Mouse (Mus musculus) erythroblast, embryonic 14.5 days (primary cell): ENCODE data around the gene Btbd19. TPM values are rescaled to one million over a fixed set of nuclear protein-coding genes. Genes with fewer than 3 reads are reported as not detected.

Source experiments
- H3K27me3 ChIP-seq: 2 replicates; pipeline ENCODE4 v1.6.1; 2012; ENCODE audit warnings: inconsistent platforms; ENCODE audit not compliant: control insufficient read depth
- H3K36me3 ChIP-seq: 2 replicates; pipeline ENCODE4 v1.6.1; 2012; ENCODE audit warnings: mild to moderate bottlenecking, inconsistent platforms; ENCODE audit not compliant: control insufficient read depth
- H3K4me1 ChIP-seq: 2 replicates; pipeline ENCODE4 v1.6.1; 2012; ENCODE audit warnings: inconsistent platforms; ENCODE audit not compliant: control insufficient read depth
- H3K4me3 ChIP-seq: replicated peaks from 2 replicates; pipeline ENCODE3; 2012; ENCODE audit warnings: moderate library complexity, mild to moderate bottlenecking, inconsistent platforms
- H3K9me3 ChIP-seq: 2 replicates; pipeline ENCODE4 v1.6.1; 2012; ENCODE audit warnings: low read length, inconsistent platforms, mixed read lengths; ENCODE audit not compliant: control insufficient read depth
- GATA1 ChIP-seq: IDR thresholded peaks from 2 replicates; pipeline ENCODE4 v1.6.1; 2012; ENCODE audit warnings: low read length, inconsistent platforms, mixed read lengths
- TAL1 ChIP-seq: IDR thresholded peaks from 3 replicates; pipeline ENCODE4 v1.6.1; 2012; ENCODE audit warnings: low read length, inconsistent platforms, mixed read lengths
- polyA plus RNA-seq: library from polyadenylated mRNA; stranded (reverse); fragments of >175 nt; gene quantifications from 2 replicates; pipeline ENCODE4 v1.2.3, GENCODE M21; 2012

The Btbd19 gene
- polyA plus RNA-seq, 1 experiment = 0.28 TPM

DNA sequence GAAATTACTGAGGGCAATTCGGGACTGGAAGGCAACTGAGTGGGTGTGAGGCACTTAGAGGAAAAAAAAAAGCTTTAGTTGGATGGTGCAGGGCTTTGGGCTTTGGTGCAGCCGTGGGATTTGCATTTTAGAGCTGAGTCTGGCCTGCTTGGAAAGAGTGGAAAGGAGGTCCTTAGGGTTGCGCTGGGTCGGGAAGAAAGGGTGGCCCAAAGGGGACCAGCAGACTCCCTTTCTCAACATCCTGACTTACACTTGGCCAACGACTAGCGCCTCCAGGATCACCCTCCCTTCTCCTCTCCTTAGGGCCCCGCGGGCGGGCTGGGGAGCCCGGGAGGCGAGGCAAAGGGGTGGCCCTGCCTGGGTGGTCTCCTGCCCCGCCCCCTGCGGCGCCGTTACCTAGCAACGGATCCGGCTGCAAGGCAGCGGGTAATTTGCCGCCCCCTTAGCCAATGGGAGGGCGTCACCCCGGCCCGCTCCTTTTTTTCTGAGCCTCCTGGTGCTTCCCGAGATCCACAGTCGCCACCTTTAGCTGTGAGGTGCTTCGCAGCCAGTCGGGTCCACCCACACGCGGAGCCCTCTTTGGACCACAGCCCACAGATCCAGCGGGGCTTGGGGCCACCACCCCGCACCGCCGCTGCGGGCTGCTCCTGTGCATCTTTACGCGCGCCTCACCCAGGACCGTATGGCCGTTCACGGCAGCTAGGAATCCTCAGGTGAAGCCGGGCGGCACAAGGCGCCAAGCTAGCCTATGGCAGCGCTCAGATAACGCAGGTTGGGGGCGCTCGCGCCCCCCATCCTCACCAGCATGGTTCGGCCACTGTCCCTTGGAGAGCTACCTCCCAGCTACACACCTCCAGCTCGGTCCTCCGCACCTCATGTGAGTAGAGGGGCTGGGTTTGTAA is 29.7 kb downstream of the Btbd19 start, which contains the start of gene Ptch2:
Ptch2 (plus strand) TSS at position 525 of the 902 bp plus-strand sequence.
- H3K36me3 ChIP-seq = no peaks in the 10 kb centered on the region
- H3K9me3 ChIP-seq = no peaks in the 10 kb centered on the region; the same call in 1 of the 2 replicates
- H3K4me1 ChIP-seq = peaks cover 19% of the 10 kb centered on the region
- H3K27me3 ChIP-seq = peaks cover 62% of the 10 kb centered on the region
- TF ChIP-seq GATA1 (no peak), TAL1 (no peak)
- peak within 1 kb of the TSS; percentile 47 for H3K4me3 ChIP-seq

DNA sequence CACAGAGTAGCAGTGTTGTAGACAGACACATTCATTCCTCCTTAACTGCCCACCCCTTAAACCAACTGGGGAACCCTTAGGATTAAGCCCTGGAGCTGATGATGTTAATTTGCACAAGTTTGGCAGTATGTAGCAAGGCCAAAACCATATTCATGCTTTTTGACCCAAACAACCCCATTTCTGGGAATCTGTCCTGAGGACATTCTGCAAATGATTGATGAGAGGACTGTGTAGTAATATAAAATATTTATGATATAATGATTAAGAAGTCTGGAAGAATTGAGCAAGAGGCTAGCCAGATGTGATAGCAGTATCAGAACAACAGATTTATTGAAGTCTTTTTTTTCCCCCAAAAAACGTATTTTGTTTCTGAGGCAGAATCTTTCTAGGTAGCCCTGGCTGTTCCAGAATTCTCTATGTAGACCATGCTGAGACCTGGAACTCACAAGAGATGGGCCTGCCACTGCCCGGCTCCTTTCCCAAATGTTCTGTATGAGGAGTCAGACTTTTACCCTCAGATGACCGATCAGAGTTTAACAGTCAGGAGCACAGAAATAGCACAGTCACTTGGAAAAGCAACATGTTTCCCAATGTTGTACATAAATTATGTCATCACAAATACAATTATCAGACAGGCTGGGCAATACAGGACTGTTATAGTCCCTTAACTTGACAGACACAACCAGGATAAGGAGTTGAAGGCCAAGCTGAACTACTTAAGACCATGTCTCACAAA is 30.7 kb downstream of the Btbd19 start:
- Histone ChIP-seq H3K4me3 (no peak overlapping the region), H3K36me3 (peaks cover 2% of the 10 kb centered on the region; the same call in 1 of the 2 replicates), H3K9me3 (no peaks in the 10 kb centered on the region; the same call in 1 of the 2 replicates), H3K27me3 (peaks cover 60% of the 10 kb centered on the region), H3K4me1 (peaks cover 28% of the 10 kb centered on the region)
- no peak for TF ChIP-seq GATA1
- TF ChIP-seq TAL1 = no peak

DNA sequence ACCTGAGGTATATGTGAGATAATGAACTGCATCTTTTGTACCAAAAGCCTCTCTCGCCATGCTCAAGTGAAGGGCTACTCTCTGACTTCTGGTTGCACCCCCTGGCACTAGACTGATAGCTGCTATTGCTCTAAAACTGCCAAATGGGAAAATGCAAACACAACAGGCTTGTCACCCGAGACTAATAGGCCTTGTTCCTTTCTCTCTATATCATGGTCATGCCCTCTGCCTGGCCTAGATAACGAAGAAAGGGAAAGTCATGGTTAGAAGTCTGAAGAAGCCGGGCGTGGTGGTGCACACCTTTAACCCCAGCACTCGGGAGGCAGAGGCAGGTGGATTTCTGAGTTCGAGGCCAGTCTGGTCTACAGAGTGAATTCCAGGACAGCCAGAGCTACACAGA is 34.9 kb downstream of the Btbd19 start:
- Histone ChIP-seq H3K4me1 (peaks cover 59% of the 10 kb centered on the region), H3K27me3 (peaks cover 21% of the 10 kb centered on the region), H3K4me3 (no peak overlapping the region), H3K9me3 (no peaks in the 10 kb centered on the region), H3K36me3 (peaks cover 31% of the 10 kb centered on the region)
- peak; percentile 63 for TF ChIP-seq GATA1
- TF ChIP-seq TAL1 = peak; percentile 53; the same call in 2 of the 3 replicates

DNA sequence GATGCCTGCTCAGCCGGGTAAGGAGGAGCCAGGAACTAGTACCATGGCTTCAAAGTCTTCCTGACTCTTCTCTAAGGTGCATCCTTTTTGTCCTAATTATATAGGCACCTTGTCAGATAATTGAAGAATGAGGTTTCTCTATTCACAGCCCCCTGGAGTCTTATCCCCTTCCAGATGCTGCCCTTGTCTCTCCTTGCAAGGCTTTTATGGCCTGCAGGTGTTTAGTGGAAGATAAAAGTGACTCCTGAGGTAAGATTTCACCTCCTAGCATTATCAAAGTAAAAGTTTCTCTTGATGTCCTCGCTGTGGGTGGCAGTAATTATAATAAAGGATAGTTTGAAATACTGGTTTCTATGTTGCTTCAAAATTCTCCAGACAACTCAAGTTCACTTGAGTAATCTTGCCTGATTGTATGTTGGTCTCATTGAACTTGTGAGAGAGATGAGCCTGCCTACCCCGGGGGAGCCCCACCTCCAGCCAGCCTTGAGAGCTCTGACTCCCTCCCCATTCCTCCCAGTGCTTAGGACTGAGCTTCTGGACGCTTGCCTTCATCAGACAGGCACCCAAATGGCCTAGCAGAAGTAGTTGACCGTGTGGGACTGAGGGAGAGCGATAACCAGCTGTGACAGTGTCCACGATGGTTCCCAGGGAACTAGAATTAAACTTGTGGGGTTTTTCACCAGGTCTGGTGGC is 37.4 kb downstream of the Btbd19 start:
- peaks cover 4% of the 10 kb centered on the region for H3K27me3 ChIP-seq
- H3K4me3 ChIP-seq = no peak overlapping the region
- no peaks in the 10 kb centered on the region for H3K9me3 ChIP-seq
- H3K4me1 ChIP-seq = peaks cover 66% of the 10 kb centered on the region
- no peak for TF ChIP-seq GATA1
- peak; percentile 74; the same call in 2 of the 3 replicates for TF ChIP-seq TAL1
- H3K36me3 ChIP-seq = peaks cover 49% of the 10 kb centered on the region

DNA sequence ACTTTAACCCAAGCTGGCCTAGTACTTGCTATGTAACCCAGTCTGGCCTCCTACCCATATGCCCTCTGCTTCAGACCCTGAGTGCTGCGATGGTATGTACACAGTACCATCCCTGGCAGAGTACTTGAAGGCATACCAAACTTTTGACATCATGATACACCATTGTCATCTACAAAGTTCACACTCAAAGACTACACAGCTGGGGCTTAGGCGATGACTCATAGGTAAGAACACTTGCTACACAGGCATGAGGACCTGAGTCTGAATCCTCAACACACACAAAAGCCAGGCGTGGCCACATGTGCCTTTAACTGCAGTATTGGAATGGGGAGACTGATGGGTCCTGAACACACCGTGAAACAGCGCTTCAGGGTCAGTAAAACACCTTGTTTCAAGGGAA is 54.3 kb downstream of the Btbd19 start:
- Histone ChIP-seq H3K4me1 (peaks cover 17% of the 10 kb centered on the region), H3K36me3 (peaks cover 96% of the 10 kb centered on the region), H3K9me3 (no peaks in the 10 kb centered on the region), H3K27me3 (no peaks in the 10 kb centered on the region), H3K4me3 (no peak overlapping the region)
- TF ChIP-seq GATA1 (no peak), TAL1 (no peak)

DNA sequence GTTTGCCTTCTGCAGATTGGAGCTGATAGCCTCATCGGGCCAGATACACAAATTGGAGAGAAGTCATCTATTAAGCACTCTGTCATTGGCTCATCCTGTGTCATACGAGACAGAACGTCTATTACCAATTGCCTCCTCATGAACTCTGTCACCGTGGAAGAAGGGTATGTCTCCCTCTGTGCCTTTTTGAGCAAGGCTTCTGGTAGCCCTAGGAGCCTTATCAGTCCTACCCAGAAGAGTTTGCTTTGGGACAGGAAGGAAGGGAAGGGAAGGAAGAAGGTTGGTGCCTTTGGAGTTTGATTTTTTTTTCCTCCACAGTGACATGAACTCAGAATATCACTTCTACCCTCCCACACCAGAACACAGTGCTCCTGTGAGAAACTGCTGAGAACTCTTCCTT is 54.9 kb downstream of the Btbd19 start:
- Histone ChIP-seq H3K4me1 (peaks cover 17% of the 10 kb centered on the region), H3K36me3 (peaks cover 95% of the 10 kb centered on the region), H3K27me3 (no peaks in the 10 kb centered on the region), H3K4me3 (no peak overlapping the region), H3K9me3 (no peaks in the 10 kb centered on the region)
- TF ChIP-seq TAL1 = no peak
- TF ChIP-seq GATA1 = no peak

DNA sequence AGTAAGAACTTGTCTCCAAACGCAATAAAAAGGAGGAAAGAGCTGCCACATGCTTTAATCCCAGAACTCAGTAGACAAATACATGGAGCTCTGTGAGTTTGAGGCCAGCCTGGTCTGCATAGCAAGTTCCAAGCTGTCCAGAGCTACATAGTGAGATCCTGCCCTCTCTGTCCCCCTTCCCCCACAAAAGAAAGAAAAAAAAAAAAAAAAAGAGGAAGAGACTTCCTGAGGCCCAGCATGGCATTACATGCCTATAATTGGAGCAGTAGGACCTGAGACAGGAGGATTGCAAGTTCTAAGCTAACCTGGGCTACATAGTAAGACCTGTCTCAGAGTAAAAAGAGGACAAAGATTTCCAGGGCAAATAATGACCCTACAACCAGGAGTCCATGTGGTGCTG is 55.9 kb downstream of the Btbd19 start:
- Histone ChIP-seq H3K4me3 (no peak overlapping the region), H3K4me1 (peaks cover 17% of the 10 kb centered on the region), H3K36me3 (peaks cover 94% of the 10 kb centered on the region), H3K27me3 (no peaks in the 10 kb centered on the region), H3K9me3 (no peaks in the 10 kb centered on the region)
- TF ChIP-seq GATA1 (no peak), TAL1 (no peak)

Other genes with a start within 250 kb of the Btbd19 start
- gene Zswim5, start 248.3 kb downstream of the Btbd19 start, polyA plus RNA-seq = 0.01 TPM in 1 of 2 replicates, not detected in the other
- 90.7 and 131 TPM in 2 replicates for gene Urod, start 131.3 kb downstream of the Btbd19 start, polyA plus RNA-seq
- 3.1 and 6.0 TPM in 2 replicates for gene Hectd3, start 130.4 kb downstream of the Btbd19 start, polyA plus RNA-seq
- gene Eif2b3, start 106.3 kb downstream of the Btbd19 start, polyA plus RNA-seq = 0.44 and 0.58 TPM in 2 replicates
- 0.02 and 0.12 TPM in 2 replicates for gene Ptch2, start 29.6 kb downstream of the Btbd19 start, polyA plus RNA-seq
- not detected in 2 replicates for gene Tctex1d4, start 1.1 kb upstream of the Btbd19 start, polyA plus RNA-seq
- 0.19 and 0.21 TPM in 2 replicates for gene Plk3, start 8.2 kb upstream of the Btbd19 start, polyA plus RNA-seq
- 190 and 246 TPM in 2 replicates for gene Rps8, start 30.5 kb upstream of the Btbd19 start, polyA plus RNA-seq
- 1.6 and 2.0 TPM in 2 replicates for gene Kif2c, start 56.9 kb upstream of the Btbd19 start, polyA plus RNA-seq
- 0.06 TPM in 2 replicates for gene Tmem53, start 126.2 kb upstream of the Btbd19 start, polyA plus RNA-seq
- not detected in 2 replicates for gene Armh1, start 126.4 kb upstream of the Btbd19 start, polyA plus RNA-seq